ENCODE assay signal across 7 mouse cellular contexts in genomic region chr5:21017075-21017474, GRCm38 (mm10). TPM values are rescaled to one million over a fixed set of nuclear protein-coding genes. Genes with fewer than 3 reads are reported as not detected.
DNase-seq lines count a peak whose midpoint lies in the region; ATAC-seq and TF ChIP-seq lines count a peak whose summit lies in the region.

No protein-coding gene starts in this region.

- peak; percentile 26 for DNase-seq in brain, adult 2 months (ENCODE audit: low read depth, low spot score)
- peak; percentile 31 to 35 for DNase-seq in heart, postnatal 10 days
- peak; percentile 36 for DNase-seq in lung, postnatal 10 days
- DNase-seq in spleen, adult 18-20 months = no peak
- no peak for DNase-seq in T-cell, adult 2 months (ENCODE audit: low spot score)

- no peaks in the 10 kb centered on the region for H3K9me3 ChIP-seq in intestine, postnatal 0 days (ENCODE audit: control insufficient read depth)
- H3K9me3 ChIP-seq in intestine, embryonic 16.5 days (ENCODE audit: control insufficient read depth, low read length) = no peaks in the 10 kb centered on the region

- no peak overlapping the region for H3K27ac ChIP-seq in intestine, postnatal 0 days (ENCODE audit: low read depth, low read length)
- no peak overlapping the region for H3K27ac ChIP-seq in intestine, embryonic 16.5 days (ENCODE audit: low read length)

- peak; percentile 49 for TF ChIP-seq CTCF in intestine, postnatal 0 days (IDR thresholded peaks at IDR 0.05; ENCODE audit: low read depth)

- no peaks in the 10 kb centered on the region for H3K4me1 ChIP-seq in intestine, postnatal 0 days (replicated peaks; ENCODE audit: control insufficient read depth, insufficient read depth, low read length)
- H3K4me1 ChIP-seq in intestine, embryonic 16.5 days (ENCODE audit: control insufficient read depth, insufficient read depth, low read length) = no peaks in the 10 kb centered on the region

- no peak overlapping the region for H3K9ac ChIP-seq in intestine, postnatal 0 days (ENCODE audit: low read depth, low read length)
- no peak overlapping the region for H3K9ac ChIP-seq in intestine, embryonic 16.5 days (ENCODE audit: low read depth, low read length)

- ATAC-seq in intestine, postnatal 0 days = no peak
- ATAC-seq in intestine, embryonic 16.5 days = no peak

- H3K4me2 ChIP-seq in intestine, postnatal 0 days (replicated peaks; ENCODE audit: low read depth) = no peak overlapping the region
- no peak overlapping the region for H3K4me2 ChIP-seq in intestine, embryonic 16.5 days (ENCODE audit: low read depth, low read length)

- intact Hi-C loops in heart, postnatal 10 days (cut with DNase I) = loop anchor here (2.0 to 5.0 kb wide), 2 partner anchors 40 to 125 kb away; no protein-coding TSS in a partner anchor

- no peaks in the 10 kb centered on the region for H3K27me3 ChIP-seq in intestine, postnatal 0 days (replicated peaks; ENCODE audit: control insufficient read depth, insufficient read depth, low read length)
- H3K27me3 ChIP-seq in intestine, embryonic 16.5 days (replicated peaks; ENCODE audit: control insufficient read depth, insufficient read depth, low read length) = no peaks in the 10 kb centered on the region

- H3K4me3 ChIP-seq in intestine, postnatal 0 days (ENCODE audit: low read depth, low read length) = no peak overlapping the region
- no peak overlapping the region for H3K4me3 ChIP-seq in intestine, embryonic 16.5 days (ENCODE audit: low read length)

- peaks cover 21% of the 10 kb centered on the region; the same call in 1 of the 2 replicates for H3K36me3 ChIP-seq in intestine, postnatal 0 days (ENCODE audit: control insufficient read depth, insufficient read depth)
- peaks cover 8% of the 10 kb centered on the region for H3K36me3 ChIP-seq in intestine, embryonic 16.5 days (ENCODE audit: control insufficient read depth, insufficient read depth, low read length)

- WGBS in intestine, postnatal 0 days = 70% methylated on average over 5 of the region's 5 CpGs
- 67% methylated on average over 5 of the region's 5 CpGs for WGBS in intestine, embryonic 16.5 days

RNA-seq across cellular contexts. Expression of gene Ptpn12, which starts 38.6 kb away (rescaled TPM):
- polyA plus RNA-seq in intestine, postnatal 0 days (2015; fragmentation: Nextera tagmentation; extraction: Ambion mirVana) = 12.9 and 14.3 TPM in 2 replicates
- polyA plus RNA-seq in intestine, embryonic 16.5 days (2015; fragmentation: Nextera tagmentation; extraction: Ambion mirVana) = 10.6 and 12.1 TPM in 2 replicates
- total RNA-seq in heart, postnatal 10 days (2021) = 10 to 100 TPM; 44.3 to 50.4 TPM

Comparison
In these comparisons a context has a peak if more than half of its experiments do, and no peak if none do; other contexts are left out.
1. DNase-seq: peak in brain, adult 2 months (single experiment), heart, postnatal 10 days (2 of 2) and lung, postnatal 10 days (single experiment); none in spleen, adult 18-20 months (0 of 2) and T-cell, adult 2 months (single experiment).